Mouse (Mus musculus) heart, postnatal 0 days (tissue): Measurements from ENCODE around the gene Olfr724.
"Not testable (repeated sequence)": the region's sequence is repeated elsewhere in the genome, so short reads cannot be mapped to it uniquely, and the experiment has no call there.

Experiments used
- CTCF ChIP-seq: IDR thresholded peaks from 2 replicates; pipeline ENCODE4 v1.5.1; 2016; ENCODE audit warnings: antibody characterized with exemption, control low read depth, low read depth
- EP300 ChIP-seq: IDR thresholded peaks from 2 replicates; pipeline ENCODE4 v1.6.1; 2016; ENCODE audit warnings: antibody characterized with exemption, low read depth

GRCm38 (mm10) chr14:49963174-49963573, at the start of gene Olfr724:
- TF ChIP-seq CTCF, EP300: not testable (repeated sequence)
